Mouse (Mus musculus): ENCODE data around the gene Enpp4.

Gene Enpp4

GRCm38 (mm10) chr17:44105287-44106138 is at the start of gene Enpp4:
TSS of gene Enpp4 (minus strand) at chr17:44105809.
- DNase-seq (ENCODE audit: low spot score): peak; percentile 79

- no peak for DNase-seq (ENCODE audit: low spot score)
Measured at GRCm38 (mm10) chr17:44155204-44155603, 49.6 kb upstream of the Enpp4 start.

- DNase-seq (ENCODE audit: low spot score): no peak
Measured at GRCm38 (mm10) chr17:44153871-44154270, 48.3 kb upstream of the Enpp4 start.

- no peak for DNase-seq (ENCODE audit: low spot score)
Measured at GRCm38 (mm10) chr17:44151889-44152288, 46.3 kb upstream of the Enpp4 start.

- DNase-seq (ENCODE audit: low spot score): peak; percentile 44
Measured at GRCm38 (mm10) chr17:44151130-44151529, 45.5 kb upstream of the Enpp4 start.

- no peak for DNase-seq (ENCODE audit: low spot score)
Measured at GRCm38 (mm10) chr17:44148109-44148846, 42.7 kb upstream of the Enpp4 start.

- no peak for DNase-seq (ENCODE audit: low spot score)
Measured at GRCm38 (mm10) chr17:44145806-44146205, 40.2 kb upstream of the Enpp4 start.

- no peak for DNase-seq (ENCODE audit: low spot score)
Measured at GRCm38 (mm10) chr17:44136863-44137640, 31.4 kb upstream of the Enpp4 start.

GRCm38 (mm10) chr17:44136018-44136417 is 30.4 kb upstream of the Enpp4 start:
- DNase-seq (ENCODE audit: low spot score): no peak

GRCm38 (mm10) chr17:44134545-44134944 is 28.9 kb upstream of the Enpp4 start:
- no peak for DNase-seq (ENCODE audit: low spot score)

- no peak for DNase-seq (ENCODE audit: low spot score)
Measured at GRCm38 (mm10) chr17:44134106-44134505, 28.5 kb upstream of the Enpp4 start.

GRCm38 (mm10) chr17:44130429-44130828 is 24.8 kb upstream of the Enpp4 start:
- peak; percentile 76 for DNase-seq (ENCODE audit: low spot score)

- DNase-seq (ENCODE audit: low spot score): no peak
Measured at GRCm38 (mm10) chr17:44129092-44129750, 23.6 kb upstream of the Enpp4 start.

- DNase-seq (ENCODE audit: low spot score): no peak
Measured at GRCm38 (mm10) chr17:44121366-44122100, 15.9 kb upstream of the Enpp4 start.

GRCm38 (mm10) chr17:44118231-44118630 is 12.6 kb upstream of the Enpp4 start:
- DNase-seq (ENCODE audit: low spot score): no peak

- DNase-seq (ENCODE audit: low spot score): no peak
Measured at GRCm38 (mm10) chr17:44117721-44118120, 12.1 kb upstream of the Enpp4 start.

GRCm38 (mm10) chr17:44116584-44116983 is 11.0 kb upstream of the Enpp4 start:
- no peak for DNase-seq (ENCODE audit: low spot score)

- DNase-seq (ENCODE audit: low spot score): no peak
Measured at GRCm38 (mm10) chr17:44108331-44108730, 2.7 kb upstream of the Enpp4 start.

GRCm38 (mm10) chr17:44101961-44102360 is 3.6 kb downstream of the Enpp4 start:
- DNase-seq (ENCODE audit: low spot score): no peak

- DNase-seq (ENCODE audit: low spot score): no peak
Measured at GRCm38 (mm10) chr17:44100906-44101305, 4.7 kb downstream of the Enpp4 start.

GRCm38 (mm10) chr17:44100486-44100885 is 5.1 kb downstream of the Enpp4 start:
- DNase-seq (ENCODE audit: low spot score): no peak
